Mouse (Mus musculus) embryonic facial prominence, embryonic 15.5 days (tissue): ENCODE data around the gene Flot2. TPM values are rescaled to one million over a fixed set of nuclear protein-coding genes. Genes with fewer than 3 reads are reported as not detected.

ENCODE experiments used
- ATAC-seq: fragments of 200-750 bp; cut with Nextera tagmentation; 2 replicates; pipeline ENCODE4 v1.8.0; 2017; ENCODE audit warnings: low read depth, moderate TSS enrichment; ENCODE audit not compliant: insufficient number of reproducible peaks, low FRiP score, low TSS enrichment
- H3K27ac ChIP-seq: fragments of 300-500 bp; sonication (generic); replicated peaks from 2 replicates; pipeline ENCODE4 v1.5.1; 2015; ENCODE audit warnings: mild to moderate bottlenecking, inconsistent platforms
- H3K27me3 ChIP-seq: fragments of 300-500 bp; sonication (generic); 2 replicates; pipeline ENCODE4 v1.6.1; 2015; ENCODE audit warnings: inconsistent platforms
- H3K36me3 ChIP-seq: fragments of 300-500 bp; sonication (generic); 2 replicates; pipeline ENCODE4 v1.6.1; 2015; ENCODE audit warnings: mild to moderate bottlenecking, inconsistent platforms
- H3K4me1 ChIP-seq: fragments of 300-500 bp; sonication (generic); 2 replicates; pipeline ENCODE4 v1.6.1; 2015; ENCODE audit warnings: inconsistent platforms
- H3K4me2 ChIP-seq: fragments of 300-500 bp; sonication (generic); replicated peaks from 2 replicates; pipeline ENCODE4 v1.6.1; 2015; ENCODE audit warnings: mild to moderate bottlenecking, inconsistent platforms
- H3K4me3 ChIP-seq: fragments of 300-500 bp; sonication (generic); replicated peaks from 2 replicates; pipeline ENCODE4 v1.5.1; 2015; ENCODE audit warnings: mild to moderate bottlenecking, inconsistent platforms
- H3K9ac ChIP-seq: fragments of 300-500 bp; sonication (generic); 2 replicates; pipeline ENCODE4 v1.6.1; 2015; ENCODE audit warnings: inconsistent platforms
- H3K9me3 ChIP-seq: fragments of 300-500 bp; sonication (generic); replicated peaks from 2 replicates; pipeline ENCODE4 v1.6.1; 2016; ENCODE audit warnings: inconsistent platforms
- WGBS: fragments of 180-500 bp; shearing (Covaris S2); methylation state at CpG from one replicate; pipeline ENCODE4 v1.1.7; 2015; 5-methylcytosine and 5-hydroxymethylcytosine counted together
- polyA plus RNA-seq: library from polyadenylated mRNA; unstranded; fragments of >200 nt; fragmentation: Nextera tagmentation; extraction: Ambion mirVana; gene quantifications from 2 replicates; pipeline ENCODE4 v1.2.1, GENCODE M21; 2015

Gene Flot2
- polyA plus RNA-seq, 1 experiment from 2014 or later: 65.5 TPM

DNA sequence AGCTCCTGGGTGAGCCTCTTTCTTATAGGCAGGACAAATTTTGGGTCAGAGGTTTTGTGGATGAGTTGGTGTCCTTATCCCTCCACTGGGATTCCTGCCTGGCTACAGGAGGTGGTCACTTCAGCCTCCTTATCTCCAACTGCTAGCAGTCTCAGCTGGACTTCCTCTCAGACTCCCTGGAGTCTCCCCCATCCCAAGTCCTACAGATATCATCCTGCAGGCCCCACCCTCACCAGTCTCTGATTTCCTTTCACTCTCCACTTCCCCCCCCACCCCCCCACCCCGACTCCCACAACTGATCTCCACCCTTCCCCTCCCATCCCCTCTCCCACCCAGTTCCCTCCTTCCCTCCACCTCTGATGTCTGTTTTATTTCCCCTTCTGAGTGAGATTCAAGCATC, 45.9 kb downstream of the Flot2 start:
- 22% methylated on average over 1 of the region's 1 CpGs for WGBS
- peaks cover 13% of the 10 kb centered on the region for H3K4me1 ChIP-seq
- no peak overlapping the region for H3K4me2 ChIP-seq
- H3K27me3 ChIP-seq: no peaks in the 10 kb centered on the region
- H3K4me3 ChIP-seq: no peak overlapping the region
- H3K36me3 ChIP-seq: no peaks in the 10 kb centered on the region
- H3K9ac ChIP-seq: no peak overlapping the region
- ATAC-seq: no peak
- no peak overlapping the region for H3K27ac ChIP-seq
- no peaks in the 10 kb centered on the region for H3K9me3 ChIP-seq

DNA sequence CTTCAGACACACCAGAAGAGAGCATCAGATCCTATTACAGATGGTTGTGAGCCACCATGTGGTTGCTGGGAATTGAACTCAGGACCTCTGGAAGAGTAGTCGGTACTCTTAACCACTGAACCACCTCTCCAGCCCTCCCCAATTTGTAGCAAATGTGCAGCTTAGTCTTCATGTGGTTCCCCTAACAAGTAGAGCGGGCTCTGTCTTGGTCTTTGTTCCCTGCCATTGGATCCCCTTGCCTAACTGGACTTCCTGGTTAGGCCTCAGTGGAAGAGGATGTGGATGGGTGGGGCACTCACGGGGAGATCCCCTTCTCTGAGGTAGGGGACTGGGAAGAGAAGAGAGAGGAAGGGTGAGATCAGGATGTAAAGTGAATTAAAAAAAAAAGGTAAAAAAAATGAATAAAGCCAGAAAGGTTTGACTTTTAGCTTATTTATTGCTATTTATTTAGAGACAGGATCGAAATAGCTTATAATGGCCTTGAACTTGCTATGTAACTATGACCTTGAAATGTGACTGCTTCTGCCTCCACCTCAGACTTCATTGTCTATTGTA, 49.3 kb downstream of the Flot2 start:
- H3K4me3 ChIP-seq: no peak overlapping the region
- no peaks in the 10 kb centered on the region for H3K36me3 ChIP-seq
- H3K9ac ChIP-seq: no peak overlapping the region
- H3K9me3 ChIP-seq: no peaks in the 10 kb centered on the region
- no peak overlapping the region for H3K27ac ChIP-seq
- 72% methylated on average over 4 of the region's 4 CpGs for WGBS
- ATAC-seq: no peak
- H3K4me2 ChIP-seq: no peak overlapping the region
- no peaks in the 10 kb centered on the region for H3K27me3 ChIP-seq
- H3K4me1 ChIP-seq: no peaks in the 10 kb centered on the region

DNA sequence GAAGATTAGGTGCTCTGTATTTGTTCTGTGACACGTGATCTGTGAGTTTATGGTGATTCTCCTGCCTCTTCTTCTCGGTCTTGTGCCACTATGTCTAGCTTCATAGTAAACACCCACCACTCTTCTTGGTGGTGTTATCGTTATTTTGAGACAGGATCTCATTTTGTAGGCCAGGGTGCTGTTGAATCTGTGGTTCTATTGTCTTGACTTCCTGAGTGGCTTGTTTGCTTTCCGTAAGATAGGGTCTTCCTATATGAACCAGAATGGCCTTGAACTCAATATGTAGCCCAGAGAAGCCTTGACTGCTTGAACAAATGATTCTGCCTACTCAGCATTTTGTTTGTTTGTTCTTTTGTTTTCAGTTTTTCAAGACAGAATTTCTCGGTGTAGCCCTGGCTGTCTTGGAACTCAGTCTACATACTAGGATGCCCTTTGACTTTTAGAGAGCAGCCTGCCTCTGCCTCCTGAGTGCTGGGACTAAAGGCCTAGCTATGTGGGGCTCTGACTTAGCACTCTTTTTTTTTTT, 50.1 kb downstream of the Flot2 start:
- WGBS: 80% methylated on average over 5 of the region's 5 CpGs

DNA sequence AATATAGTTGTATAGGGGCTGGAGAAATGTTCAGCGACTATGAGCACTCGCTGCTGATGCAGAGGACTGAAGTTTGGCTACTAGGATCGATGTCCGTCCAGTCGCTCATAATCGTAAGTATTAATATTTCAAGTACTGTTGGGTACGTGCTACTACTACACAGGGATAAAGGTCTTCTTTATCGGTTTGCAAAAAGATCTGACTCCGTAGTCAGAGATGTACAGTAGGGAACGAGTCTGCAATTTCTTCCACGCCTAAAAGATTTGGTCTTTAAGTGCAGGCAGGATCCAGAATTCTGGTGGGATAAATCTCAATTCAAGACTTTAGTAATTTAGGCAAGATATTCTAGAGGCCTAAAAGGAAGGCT, 56.4 kb downstream of the Flot2 start:
- H3K4me3 ChIP-seq: peak overlapping the region; percentile 80
- peak overlapping the region; percentile 73 for H3K9ac ChIP-seq
- no peaks in the 10 kb centered on the region for H3K27me3 ChIP-seq
- peak overlapping the region; percentile 51; the same call in 1 of the 2 replicates for H3K27ac ChIP-seq
- H3K4me1 ChIP-seq: peaks cover 18% of the 10 kb centered on the region
- H3K36me3 ChIP-seq: no peaks in the 10 kb centered on the region
- 0 out of 2 replicates have a peak, but pooled peaks have one; percentile 39 for ATAC-seq
- 48% methylated on average over 11 of the region's 11 CpGs for WGBS
- H3K4me2 ChIP-seq: peak overlapping the region; percentile 67
- H3K9me3 ChIP-seq: no peaks in the 10 kb centered on the region

More for the DNA sequence above, 50.1 kb downstream of the Flot2 start:
- Histone ChIP-seq H3K9ac (no peak overlapping the region), H3K27me3 (no peaks in the 10 kb centered on the region), H3K36me3 (no peaks in the 10 kb centered on the region), H3K9me3 (no peaks in the 10 kb centered on the region), H3K4me3 (no peak overlapping the region), H3K4me2 (no peak overlapping the region), H3K27ac (no peak overlapping the region), H3K4me1 (no peaks in the 10 kb centered on the region)
- no peak for ATAC-seq

DNA sequence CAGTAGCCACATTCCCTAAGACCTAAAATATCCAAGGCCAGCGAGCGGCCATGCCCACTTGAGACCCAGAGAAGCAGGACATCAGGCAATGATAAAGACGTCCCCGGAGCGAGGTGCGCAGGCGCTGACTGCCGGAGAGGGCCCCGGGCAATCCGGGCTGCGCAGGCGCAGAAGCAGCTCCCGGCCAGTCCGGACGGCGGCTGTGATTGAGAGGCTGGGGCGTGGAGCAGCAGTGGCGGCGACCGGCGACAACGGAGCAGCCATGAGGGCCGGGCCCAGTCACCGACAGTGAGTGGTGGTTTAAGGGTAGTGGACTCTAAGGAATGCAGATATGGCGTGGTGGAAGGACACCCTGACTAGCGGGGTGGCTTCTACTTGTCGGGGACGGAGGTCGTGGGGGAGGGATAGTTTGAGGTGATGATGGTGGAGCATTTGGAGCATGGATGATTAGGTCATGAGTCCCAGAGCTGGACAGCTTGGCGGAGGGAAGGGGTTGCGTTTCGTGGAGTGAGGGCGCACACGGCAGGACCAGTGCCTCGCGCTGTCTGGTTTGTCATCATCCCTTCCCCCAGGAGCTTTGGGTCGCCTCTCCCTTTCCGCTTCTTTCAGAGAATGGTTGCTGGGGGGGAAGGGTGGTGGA, 56.9 kb downstream of the Flot2 start, which contains the start of gene Fam222b:
Gene Fam222b (plus strand): TSS at position 157 of the 640 bp plus-strand sequence.
- Histone ChIP-seq H3K4me3 (peak within 1 kb of the TSS; percentile 80), H3K4me2 (peak within 1 kb of the TSS; percentile 67), H3K27ac (peak within 1 kb of the TSS; percentile 55; the same call in 1 of the 2 replicates), H3K9ac (peak within 1 kb of the TSS; percentile 73), H3K9me3 (no peaks in the 10 kb centered on the region), H3K36me3 (no peaks in the 10 kb centered on the region), H3K27me3 (no peaks in the 10 kb centered on the region), H3K4me1 (peaks cover 18% of the 10 kb centered on the region)
- ATAC-seq: peak; percentile 90
- 0% methylated on average over 38 of the region's 38 CpGs for WGBS

DNA sequence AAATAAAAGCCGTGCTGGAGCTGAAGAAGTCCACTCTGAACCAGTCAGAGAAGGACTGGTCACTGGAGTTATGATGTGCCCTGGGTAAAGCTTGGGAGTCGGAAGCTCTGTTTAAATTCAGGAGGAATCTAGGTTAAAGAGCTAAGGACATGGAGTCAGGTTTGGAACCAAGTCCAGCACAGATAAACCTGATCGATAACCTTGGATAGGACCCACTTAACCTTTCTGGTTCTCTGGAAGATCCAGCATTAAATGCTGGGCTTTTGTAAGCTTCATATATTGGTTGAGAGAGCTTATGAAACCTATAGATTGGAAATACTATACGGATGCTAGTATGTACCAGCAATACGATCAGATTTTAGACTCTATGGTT, 57.4 kb downstream of the Flot2 start:
- H3K36me3 ChIP-seq: no peaks in the 10 kb centered on the region
- no peak for ATAC-seq
- H3K9ac ChIP-seq: peak overlapping the region; percentile 73
- 16% methylated on average over 5 of the region's 5 CpGs for WGBS
- peaks cover 18% of the 10 kb centered on the region for H3K4me1 ChIP-seq
- no peaks in the 10 kb centered on the region for H3K9me3 ChIP-seq
- H3K27me3 ChIP-seq: no peaks in the 10 kb centered on the region
- peak overlapping the region; percentile 80 for H3K4me3 ChIP-seq
- no peak overlapping the region for H3K27ac ChIP-seq
- peak overlapping the region; percentile 67 for H3K4me2 ChIP-seq

DNA sequence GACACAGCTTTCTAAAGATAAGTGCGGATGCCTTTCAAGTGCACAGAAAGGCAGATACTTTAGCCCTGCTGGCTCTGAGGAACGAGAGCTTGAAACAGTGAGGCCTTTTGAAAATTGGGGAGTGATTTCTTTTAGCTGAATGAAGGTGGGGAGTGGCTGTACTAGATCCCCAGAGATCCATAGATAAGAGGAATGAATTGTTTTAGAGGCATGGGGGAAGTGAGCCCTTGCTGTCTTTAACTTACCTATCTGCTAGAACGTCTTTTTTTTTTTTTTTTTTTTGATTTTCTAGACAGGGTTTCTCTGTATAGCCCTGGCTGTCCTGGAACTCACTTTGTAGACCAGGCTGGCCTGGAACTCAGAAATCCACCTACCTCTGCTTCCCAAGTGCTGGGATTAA, 59.3 kb downstream of the Flot2 start:
- Histone ChIP-seq H3K27me3 (no peaks in the 10 kb centered on the region), H3K36me3 (no peaks in the 10 kb centered on the region), H3K4me2 (peak overlapping the region; percentile 21), H3K27ac (no peak overlapping the region), H3K4me1 (peaks cover 18% of the 10 kb centered on the region), H3K9me3 (no peaks in the 10 kb centered on the region), H3K9ac (no peak overlapping the region), H3K4me3 (peak overlapping the region; percentile 11)
- ATAC-seq: no peak
- WGBS: 33% methylated on average over 3 of the region's 3 CpGs

DNA sequence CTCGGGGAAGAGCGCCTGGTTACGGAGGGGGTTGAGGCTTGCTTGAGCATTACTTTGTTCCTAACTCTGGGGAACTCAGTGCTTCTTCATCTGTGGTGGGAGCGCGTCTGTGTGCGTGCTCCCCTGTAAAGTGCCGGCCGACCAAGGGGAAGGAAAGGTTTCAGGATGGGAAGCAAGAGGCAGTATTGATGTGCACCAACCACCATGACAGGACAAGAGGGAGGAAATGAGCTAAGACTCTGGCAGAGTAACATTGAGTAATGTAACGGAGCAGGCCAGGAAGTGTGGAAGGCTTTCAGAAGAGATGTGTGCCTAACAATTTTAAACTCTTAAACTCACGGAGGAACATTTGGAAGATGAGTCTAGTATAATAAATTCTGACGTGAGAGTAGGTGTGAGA, 63.0 kb downstream of the Flot2 start:
- no peak overlapping the region for H3K4me2 ChIP-seq
- no peaks in the 10 kb centered on the region for H3K36me3 ChIP-seq
- no peak overlapping the region for H3K4me3 ChIP-seq
- no peak overlapping the region for H3K27ac ChIP-seq
- H3K27me3 ChIP-seq: no peaks in the 10 kb centered on the region
- no peaks in the 10 kb centered on the region for H3K9me3 ChIP-seq
- ATAC-seq: no peak
- H3K4me1 ChIP-seq: peaks cover 13% of the 10 kb centered on the region
- WGBS: 85% methylated on average over 11 of the region's 11 CpGs
- no peak overlapping the region for H3K9ac ChIP-seq

DNA sequence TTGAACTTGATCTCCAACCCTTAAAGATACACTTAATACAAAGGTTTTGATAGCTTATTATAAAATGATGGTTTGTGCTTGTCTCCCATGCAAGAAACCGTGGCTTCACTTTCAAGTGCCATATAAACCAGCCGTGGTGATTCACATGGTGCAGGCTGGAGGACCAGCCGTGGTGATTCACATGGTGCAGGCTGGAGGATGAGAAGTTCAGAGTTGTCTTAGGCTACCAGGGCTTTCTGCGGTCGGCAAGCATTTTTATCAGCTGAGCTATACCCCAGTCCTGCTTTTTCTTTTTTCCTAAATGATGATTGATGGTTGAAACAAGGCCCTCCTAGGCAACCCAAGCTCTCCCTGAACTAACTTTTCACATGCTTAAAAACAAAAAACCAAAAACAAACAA, 64.4 kb downstream of the Flot2 start:
- H3K27ac ChIP-seq: no peak overlapping the region
- no peak for ATAC-seq
- 90% methylated on average over 5 of the region's 5 CpGs for WGBS
- no peaks in the 10 kb centered on the region for H3K9me3 ChIP-seq
- H3K4me2 ChIP-seq: no peak overlapping the region
- H3K4me1 ChIP-seq: peaks cover 2% of the 10 kb centered on the region; the same call in 1 of the 2 replicates
- H3K27me3 ChIP-seq: no peaks in the 10 kb centered on the region
- H3K9ac ChIP-seq: no peak overlapping the region
- H3K36me3 ChIP-seq: 0 out of 2 replicates have a peak, but pooled peaks cover 9% of the 10 kb centered on the region
- H3K4me3 ChIP-seq: no peak overlapping the region

DNA sequence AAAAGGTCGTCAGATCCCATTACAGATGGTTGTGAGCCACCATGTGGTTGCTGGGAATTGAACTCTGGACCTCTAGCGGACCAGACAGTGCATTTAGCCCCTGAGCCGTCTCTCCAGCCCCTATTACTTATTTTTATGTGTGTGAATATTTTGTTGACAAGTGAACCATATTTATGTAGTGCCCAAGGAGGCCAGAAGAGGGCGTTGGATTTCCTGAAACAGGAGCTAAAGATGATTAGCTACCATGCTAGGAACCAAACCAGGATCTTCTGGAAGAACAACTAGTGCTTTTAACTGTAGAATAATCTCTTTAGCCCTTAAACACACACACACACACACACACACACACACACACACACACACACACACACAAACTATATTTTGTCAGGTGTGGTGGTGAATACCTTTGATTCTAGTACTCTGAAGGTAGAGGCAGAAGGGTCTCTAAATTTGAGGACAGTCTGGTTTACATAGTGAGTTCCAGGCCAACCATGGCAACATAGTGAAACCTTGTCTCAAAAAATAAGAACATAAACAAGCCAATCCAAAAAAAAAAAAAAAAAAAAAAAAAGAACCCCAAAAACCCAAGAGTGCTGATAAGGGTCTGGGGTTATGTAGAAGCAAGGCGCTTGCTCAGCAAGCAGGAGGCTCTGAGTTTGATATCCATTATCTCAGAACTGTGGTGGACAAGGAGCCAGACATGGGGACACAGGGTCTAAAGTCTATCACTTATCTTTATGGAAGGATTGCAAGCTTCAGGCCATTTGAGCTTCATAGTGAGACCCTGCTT, 65.4 kb downstream of the Flot2 start:
- ATAC-seq: no peak
- 71% methylated on average over 5 of the region's 5 CpGs for WGBS
- Histone ChIP-seq H3K4me2 (no peak overlapping the region), H3K9ac (no peak overlapping the region), H3K4me3 (no peak overlapping the region), H3K27ac (no peak overlapping the region), H3K9me3 (no peaks in the 10 kb centered on the region), H3K36me3 (0 out of 2 replicates have a peak, but pooled peaks cover 12% of the 10 kb centered on the region), H3K27me3 (no peaks in the 10 kb centered on the region), H3K4me1 (no peaks in the 10 kb centered on the region)

DNA sequence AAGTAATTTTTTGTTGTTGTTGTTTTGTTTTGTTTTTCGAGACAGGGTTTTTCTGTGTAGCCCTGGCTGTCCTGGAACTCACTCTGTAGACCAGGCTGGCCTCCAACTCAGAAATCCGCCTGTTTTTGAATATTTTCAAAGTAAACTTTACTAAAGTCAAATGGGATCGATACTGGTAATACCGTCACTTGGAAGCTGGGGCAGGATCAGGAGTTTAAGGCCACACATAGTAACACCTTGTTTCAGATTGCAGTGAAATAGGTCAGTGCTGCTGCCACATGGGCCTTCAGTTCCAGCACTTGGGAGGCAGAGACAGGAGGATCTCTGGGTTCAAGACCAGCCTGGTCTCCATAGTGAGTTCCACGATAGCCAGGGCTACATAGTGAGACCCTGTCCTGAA, 66.8 kb downstream of the Flot2 start:
- H3K4me2 ChIP-seq: no peak overlapping the region

More for the DNA sequence above, 66.8 kb downstream of the Flot2 start:
- no peak overlapping the region for H3K9ac ChIP-seq
- H3K27ac ChIP-seq: no peak overlapping the region
- no peak for ATAC-seq
- WGBS: 95% methylated on average over 5 of the region's 5 CpGs
- no peaks in the 10 kb centered on the region for H3K27me3 ChIP-seq
- 0 out of 2 replicates have a peak, but pooled peaks cover 12% of the 10 kb centered on the region for H3K36me3 ChIP-seq
- no peaks in the 10 kb centered on the region for H3K9me3 ChIP-seq
- no peak overlapping the region for H3K4me3 ChIP-seq
- H3K4me1 ChIP-seq: 0 out of 2 replicates have a peak, but pooled peaks cover 2% of the 10 kb centered on the region
